Mouse (Mus musculus): ENCODE measurements at regions not wholly inside any gene's neighbourhood (a gene's known extent, or its start where the extent isn't known, plus 50 kb on each side); places are given as distances from the start of the nearest gene placed in this dataset.
"Not testable (repeated sequence)": the region's sequence is repeated elsewhere in the genome, so short reads cannot be mapped to it uniquely, and the experiment has no call there.

GRCm38 (mm10) chr13:4790414-4790813 lies 181.4 kb upstream of the Akr1e1 start:
- ATAC-seq (replicated peaks; ENCODE audit: low FRiP score, low read depth), result no peak
- no peak for DNase-seq (ENCODE audit: low spot score)
- WGBS, result 73% methylated on average over 2 of the region's 2 CpGs
- no peaks in the 10 kb centered on the region for H3K4me1 ChIP-seq (replicated peaks; ENCODE audit: insufficient read depth, low read length)
- H3K4me3 ChIP-seq (replicated peaks; ENCODE audit: low read depth, low read length), result no peak overlapping the region
- H3K9me3 ChIP-seq (replicated peaks; ENCODE audit: low read length), result no peaks in the 10 kb centered on the region
- no peak for TF ChIP-seq CTCF (IDR thresholded peaks at IDR 0.05; ENCODE audit: low read depth)
- no peak overlapping the region for H3K27ac ChIP-seq
- H3K27me3 ChIP-seq (ENCODE audit: insufficient read depth, low read length), result no peaks in the 10 kb centered on the region
- no peak overlapping the region for H3K9ac ChIP-seq (ENCODE audit: low read depth, low read length)
- H3K36me3 ChIP-seq (ENCODE audit: insufficient read depth, low read length), result no peaks in the 10 kb centered on the region
- H3K4me2 ChIP-seq (ENCODE audit: low read length), result no peak overlapping the region

DNA sequence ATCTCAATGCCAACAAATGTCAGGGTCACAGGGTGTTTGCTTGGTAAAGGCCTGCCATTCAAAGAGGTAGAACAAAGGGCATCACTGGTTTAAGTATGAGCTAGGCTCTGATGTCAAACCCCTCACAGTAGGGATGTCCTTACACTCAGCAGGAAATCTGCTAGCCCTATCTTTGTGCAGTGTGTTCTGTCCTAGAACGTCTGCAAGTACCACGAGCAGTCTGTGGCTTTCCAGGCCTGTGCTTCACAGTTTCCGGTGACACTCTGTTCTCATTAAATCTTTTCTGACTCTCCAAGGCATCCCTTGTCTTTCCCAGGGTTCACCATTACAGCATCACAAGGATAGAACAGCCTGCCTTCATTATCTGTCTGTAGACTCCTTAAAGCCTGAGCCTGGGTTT lies 174.3 kb upstream of the Akr1e1 start:
- 59% methylated on average over 3 of the region's 3 CpGs for WGBS
- no peaks in the 10 kb centered on the region for H3K27me3 ChIP-seq (ENCODE audit: insufficient read depth, low read length)
- DNase-seq (ENCODE audit: low spot score) (no peak), ATAC-seq (replicated peaks; ENCODE audit: low FRiP score, low read depth) (no peak)
- H3K9ac ChIP-seq (ENCODE audit: low read depth, low read length), result no peak overlapping the region
- H3K36me3 ChIP-seq (ENCODE audit: insufficient read depth, low read length), result no peaks in the 10 kb centered on the region
- no peak overlapping the region for H3K27ac ChIP-seq
- H3K9me3 ChIP-seq (replicated peaks; ENCODE audit: low read length), result no peaks in the 10 kb centered on the region
- H3K4me1 ChIP-seq (replicated peaks; ENCODE audit: insufficient read depth, low read length), result no peaks in the 10 kb centered on the region
- H3K4me3 ChIP-seq (replicated peaks; ENCODE audit: low read depth, low read length), result no peak overlapping the region
- no peak for TF ChIP-seq CTCF (IDR thresholded peaks at IDR 0.05; ENCODE audit: low read depth)
- H3K4me2 ChIP-seq (ENCODE audit: low read length), result no peak overlapping the region

DNA sequence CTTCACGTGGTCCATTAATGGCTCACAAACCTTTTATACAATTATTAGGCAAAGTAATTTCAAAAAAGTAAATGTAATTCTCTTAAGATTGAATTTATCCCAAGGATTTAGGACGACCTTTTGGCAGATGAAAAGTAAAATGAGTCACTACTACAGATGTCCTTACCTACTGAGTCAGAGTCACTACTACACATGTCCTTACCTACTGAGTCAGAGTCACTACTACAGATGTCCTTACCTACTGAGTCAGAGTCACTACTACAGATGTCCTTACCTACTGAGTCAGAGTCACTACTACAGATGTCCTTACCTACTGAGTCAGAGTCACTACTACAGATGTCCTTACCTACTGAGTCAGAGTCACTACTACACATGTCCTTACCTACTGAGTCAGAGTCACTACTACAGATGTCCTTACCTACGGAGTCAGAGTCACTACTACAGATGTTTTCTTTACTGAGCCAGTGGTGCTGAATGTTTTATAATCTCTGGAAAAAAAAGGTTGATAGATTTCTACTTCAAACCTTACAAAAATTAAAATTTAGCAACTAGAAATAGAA lies 169.4 kb upstream of the Akr1e1 start:
- DNase-seq (ENCODE audit: low spot score); H3K36me3 ChIP-seq (ENCODE audit: insufficient read depth, low read length); H3K9ac ChIP-seq (ENCODE audit: low read depth, low read length); H3K27ac ChIP-seq; H3K4me3 ChIP-seq (replicated peaks; ENCODE audit: low read depth, low read length); H3K9me3 ChIP-seq (replicated peaks; ENCODE audit: low read length); H3K4me1 ChIP-seq (replicated peaks; ENCODE audit: insufficient read depth, low read length); H3K27me3 ChIP-seq (ENCODE audit: insufficient read depth, low read length); ATAC-seq (replicated peaks; ENCODE audit: low FRiP score, low read depth); H3K4me2 ChIP-seq (ENCODE audit: low read length): not testable (repeated sequence)
- WGBS, result 76% methylated on average over 3 of the region's 3 CpGs

GRCm38 (mm10) chr13:4776855-4777254 lies 167.9 kb upstream of the Akr1e1 start:
- H3K4me3 ChIP-seq (replicated peaks; ENCODE audit: low read depth, low read length), result no peak overlapping the region
- no peaks in the 10 kb centered on the region for H3K36me3 ChIP-seq (ENCODE audit: insufficient read depth, low read length)
- H3K27me3 ChIP-seq (ENCODE audit: insufficient read depth, low read length), result no peaks in the 10 kb centered on the region
- no peak overlapping the region for H3K27ac ChIP-seq
- H3K9ac ChIP-seq (ENCODE audit: low read depth, low read length), result no peak overlapping the region
- 36% methylated on average over 4 of the region's 4 CpGs for WGBS
- ATAC-seq (replicated peaks; ENCODE audit: low FRiP score, low read depth) (no peak), DNase-seq (ENCODE audit: low spot score) (peak; percentile 83)
- peak; percentile 77 for TF ChIP-seq CTCF (IDR thresholded peaks at IDR 0.05; ENCODE audit: low read depth)
- no peak overlapping the region for H3K4me2 ChIP-seq (ENCODE audit: low read length)
- no peaks in the 10 kb centered on the region for H3K4me1 ChIP-seq (replicated peaks; ENCODE audit: insufficient read depth, low read length)
- no peaks in the 10 kb centered on the region for H3K9me3 ChIP-seq (replicated peaks; ENCODE audit: low read length)

- no peak overlapping the region for H3K4me3 ChIP-seq (replicated peaks; ENCODE audit: low read depth, low read length)
- no peaks in the 10 kb centered on the region for H3K4me1 ChIP-seq (replicated peaks; ENCODE audit: insufficient read depth, low read length)
- no peaks in the 10 kb centered on the region for H3K27me3 ChIP-seq (ENCODE audit: insufficient read depth, low read length)
- ATAC-seq (replicated peaks; ENCODE audit: low FRiP score, low read depth) (no peak), DNase-seq (ENCODE audit: low spot score) (no peak)
- no peaks in the 10 kb centered on the region for H3K9me3 ChIP-seq (replicated peaks; ENCODE audit: low read length)
- no peaks in the 10 kb centered on the region for H3K36me3 ChIP-seq (ENCODE audit: insufficient read depth, low read length)
- no peak overlapping the region for H3K9ac ChIP-seq (ENCODE audit: low read depth, low read length)
- H3K27ac ChIP-seq, result no peak overlapping the region
- no peak for TF ChIP-seq CTCF (IDR thresholded peaks at IDR 0.05; ENCODE audit: low read depth)
- WGBS, result 90% methylated on average over 2 of the region's 2 CpGs
- H3K4me2 ChIP-seq (ENCODE audit: low read length), result no peak overlapping the region
These were observed 163.3 kb upstream of the Akr1e1 start for GRCm38 (mm10) chr13:4772324-4772723.

DNA sequence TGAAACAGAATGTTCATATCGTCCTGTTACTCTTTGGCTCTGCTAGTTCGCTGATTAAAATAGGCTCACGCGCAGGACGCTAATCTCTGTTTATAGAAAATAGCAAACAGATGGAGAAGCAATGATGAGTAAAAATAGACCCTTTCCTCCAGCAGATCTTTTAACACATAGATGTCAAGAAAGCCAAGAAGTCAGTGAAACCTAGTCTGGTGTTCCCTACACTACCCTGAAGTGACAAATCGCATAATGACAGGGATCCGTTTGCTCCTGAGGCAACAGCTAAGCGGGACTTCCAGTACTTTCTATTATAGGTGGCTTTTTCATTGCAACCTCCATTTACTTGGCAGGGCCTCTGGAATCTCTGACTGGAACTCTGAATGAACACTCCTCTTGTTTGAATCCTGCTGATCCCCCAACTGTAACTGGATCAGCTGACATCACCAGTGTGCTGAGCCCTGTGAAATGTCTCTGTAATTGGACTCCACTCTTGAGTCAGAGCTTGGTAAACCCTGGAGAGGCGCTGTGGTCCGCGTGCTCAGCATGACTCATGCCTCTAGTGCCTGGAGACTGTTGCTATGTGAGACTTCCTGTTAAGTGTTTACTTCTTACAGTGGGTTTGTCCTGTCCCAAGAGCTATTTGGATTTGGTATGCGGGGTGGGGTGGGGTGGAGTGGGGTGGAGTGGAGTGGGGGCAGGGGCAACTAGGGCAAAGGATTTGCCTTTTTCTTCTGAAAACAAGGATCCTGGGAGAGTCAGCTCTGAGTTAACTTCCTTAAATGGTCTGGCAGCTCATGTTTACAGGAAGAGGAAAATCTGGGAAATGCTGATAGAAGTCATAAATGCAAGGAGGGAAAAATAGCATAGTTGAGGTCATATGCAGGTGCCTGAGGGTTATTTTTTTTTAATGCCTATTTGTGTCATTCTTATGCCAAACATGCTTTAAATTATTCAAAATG lies 162.4 kb upstream of the Akr1e1 start:
- WGBS, result 27% methylated on average over 12 of the region's 12 CpGs
- TF ChIP-seq CTCF (IDR thresholded peaks at IDR 0.05; ENCODE audit: low read depth), result peak; percentile 60
- Histone ChIP-seq H3K27me3 (ENCODE audit: insufficient read depth, low read length) (no peaks in the 10 kb centered on the region), H3K36me3 (ENCODE audit: insufficient read depth, low read length) (no peaks in the 10 kb centered on the region), H3K27ac (peak overlapping the region; percentile 72), H3K9me3 (replicated peaks; ENCODE audit: low read length) (no peaks in the 10 kb centered on the region), H3K4me1 (replicated peaks; ENCODE audit: insufficient read depth, low read length) (no peaks in the 10 kb centered on the region), H3K4me2 (ENCODE audit: low read length) (peak overlapping the region; percentile 35; the same call in 1 of the 2 replicates), H3K9ac (ENCODE audit: low read depth, low read length) (no peak overlapping the region), H3K4me3 (replicated peaks; ENCODE audit: low read depth, low read length) (no peak overlapping the region)
- ATAC-seq (replicated peaks; ENCODE audit: low FRiP score, low read depth), result peak; percentile 100
- peak; percentile 98 for DNase-seq (ENCODE audit: low spot score)

All from kidney, postnatal 0 days (tissue).